Mouse (Mus musculus) liver, adult 2 months (tissue): ENCODE data around the gene Gm49337.

ENCODE experiments used
- CTCF ChIP-seq: fragments of 200-500 bp; IDR thresholded peaks from 2 replicates; pipeline ENCODE4 v1.5.1; 2011; ENCODE audit warnings: low read depth, low read length, control low read depth
- POLR2A ChIP-seq: fragments of 200-500 bp; IDR thresholded peaks from 2 replicates; pipeline ENCODE4 v1.6.1; 2011; ENCODE audit warnings: low read length, control low read depth; ENCODE audit not compliant: insufficient read depth; ENCODE audit errors: extremely low read depth

DNA sequence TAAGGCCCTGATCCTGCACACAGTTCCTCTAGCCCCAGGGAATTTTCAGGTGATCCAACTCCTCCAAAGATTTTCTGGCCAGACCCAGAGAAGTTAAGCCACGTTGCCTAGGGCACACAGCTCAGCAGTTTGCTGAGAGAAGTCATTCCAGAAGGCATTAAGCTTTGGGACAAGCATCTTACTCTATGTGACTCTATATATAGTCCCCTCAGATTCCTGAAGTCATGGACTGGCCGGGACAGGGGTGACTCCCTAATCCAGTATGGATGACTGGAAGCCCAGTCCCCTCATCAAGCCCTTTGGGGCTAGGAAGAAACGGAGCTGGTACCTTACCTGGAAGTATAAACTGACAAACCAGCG lies 22.3 kb upstream of the Gm49337 start:
- TF ChIP-seq CTCF, result no peak
- TF ChIP-seq POLR2A, result no peak
